Mouse (Mus musculus) B cell, adult 67 days (primary cell): ENCODE data around the gene Fam89a. TPM values are rescaled to one million over a fixed set of nuclear protein-coding genes. Genes with fewer than 3 reads are reported as not detected.

Experiments
- total RNA-seq, 2 experiments: library from RNA; stranded (reverse); gene quantifications; 4 replicates each; pipeline ENCODE4 v1.2.4; 2023

Fam89a gene
- total RNA-seq, result under 1 TPM in 1 of 2 experiments, not detected in 1; 0.56 TPM

GRCm38 (mm10) chr8:124751709-124752173, at the start of gene Fam89a:
Fam89a (minus strand) TSS chr8:124751832.

GRCm38 (mm10) chr8:124792708-124793107, 41.1 kb upstream of the Fam89a start, which contains the start of gene Trim67:
Trim67 (plus strand) TSS chr8:124793092.

GRCm38 (mm10) chr8:124721862-124722515, 29.6 kb downstream of the Fam89a start, which contains the start of the genes Ttc13 and Arv1:
Ttc13 (minus strand) TSS chr8:124721983.
Arv1 (plus strand) TSS chr8:124722139.

Other genes with a start within 250 kb of the Fam89a start
- 10 to 100 TPM; 48.4 to 50.5 TPM for gene Cog2, start 231.1 kb downstream of the Fam89a start, total RNA-seq
- not detected for gene Agt, start 182.1 kb downstream of the Fam89a start, total RNA-seq
- gene Capn9, start 175.7 kb downstream of the Fam89a start, total RNA-seq, result not detected
- gene 2310022B05Rik, start 88.5 kb downstream of the Fam89a start, total RNA-seq, result 1 to 10 TPM; 7.3 TPM
- gene Ttc13, start 29.8 kb downstream of the Fam89a start, total RNA-seq, result 100 to 1,000 TPM in 1 of 2 experiments, 10 to 100 TPM in 1; 88.0 to 106 TPM
- 10 to 100 TPM; 20.5 to 21.2 TPM for gene Arv1, start 29.7 kb downstream of the Fam89a start, total RNA-seq
- not detected for gene Trim67, start 41.3 kb upstream of the Fam89a start, total RNA-seq
- 10 to 100 TPM; 82.9 to 89.6 TPM for gene Gnpat, start 111.2 kb upstream of the Fam89a start, total RNA-seq
- 10 to 100 TPM; 26.0 to 29.1 TPM for gene 2810004N23Rik, start 111.3 kb upstream of the Fam89a start, total RNA-seq
- gene Exoc8, start 145.9 kb upstream of the Fam89a start, total RNA-seq, result 10 to 100 TPM; 15.0 to 16.1 TPM
- 10 to 100 TPM; 32.1 to 35.5 TPM for gene Sprtn, start 146.1 kb upstream of the Fam89a start, total RNA-seq
- 10 to 100 TPM; 18.3 to 18.7 TPM for gene Egln1, start 197.5 kb upstream of the Fam89a start, total RNA-seq